In genomic region chr10:122762772-122763511, GRCm38 (mm10) we compare ENCODE assay signal across 15 mouse cellular contexts.
A peak's percentile ranks its signal among the peaks of the same experiment; 100 is the strongest.
DNase-seq lines count a peak whose midpoint lies in the region; ATAC-seq lines count a peak whose summit lies in the region.
"Had no signal": no experiment of that assay in that cellular context is flagged by ENCODE, and none has a peak within 500 bp of the region (broad histone marks: within the 10 kb centered on the region; RNA-seq: fewer than 3 reads in every experiment).

No protein-coding gene starts in this region.

- no peak overlapping the region for H3K4me2 ChIP-seq in hindbrain, embryonic 11.5 days (replicated peaks; ENCODE audit: low read depth, low read length)
- no peak overlapping the region for H3K4me2 ChIP-seq in hindbrain, embryonic 14.5 days (replicated peaks)
- no peak overlapping the region for H3K4me2 ChIP-seq in neural tube, embryonic 11.5 days (ENCODE audit: low read depth)
- H3K4me2 ChIP-seq in intestine, embryonic 16.5 days (ENCODE audit: low read depth, low read length) = no peak overlapping the region
- H3K4me2 ChIP-seq: embryonic facial prominence, embryonic 15.5 days; limb, embryonic 13.5 days had no signal

- H3K4me1 ChIP-seq in hindbrain, embryonic 11.5 days (replicated peaks; ENCODE audit: control insufficient read depth, insufficient read depth, low read length) = no peaks in the 10 kb centered on the region
- 0 out of 2 replicates have a peak, but pooled peaks cover 3% of the 10 kb centered on the region for H3K4me1 ChIP-seq in hindbrain, embryonic 14.5 days (replicated peaks; ENCODE audit: control insufficient read depth, insufficient read depth, low read length)
- no peaks in the 10 kb centered on the region for H3K4me1 ChIP-seq in neural tube, embryonic 11.5 days (ENCODE audit: control insufficient read depth, insufficient read depth, low read length)
- H3K4me1 ChIP-seq in intestine, embryonic 16.5 days (ENCODE audit: control insufficient read depth, insufficient read depth, low read length) = no peaks in the 10 kb centered on the region
- H3K4me1 ChIP-seq: embryonic facial prominence, embryonic 15.5 days had no signal

- WGBS in hindbrain, embryonic 11.5 days = 85% methylated on average over 6 of the region's 6 CpGs
- WGBS in hindbrain, embryonic 14.5 days = 90% methylated on average over 6 of the region's 6 CpGs
- 89% methylated on average over 6 of the region's 6 CpGs for WGBS in neural tube, embryonic 11.5 days
- WGBS in intestine, embryonic 16.5 days = 83% methylated on average over 6 of the region's 6 CpGs

- H3K9me3 ChIP-seq in hindbrain, embryonic 11.5 days (ENCODE audit: control insufficient read depth, low read length) = no peaks in the 10 kb centered on the region
- no peaks in the 10 kb centered on the region for H3K9me3 ChIP-seq in hindbrain, embryonic 14.5 days (ENCODE audit: control insufficient read depth, low read length)
- H3K9me3 ChIP-seq in neural tube, embryonic 11.5 days (ENCODE audit: control insufficient read depth, low read length) = no peaks in the 10 kb centered on the region
- no peaks in the 10 kb centered on the region for H3K9me3 ChIP-seq in intestine, embryonic 16.5 days (ENCODE audit: control insufficient read depth, low read length)
- H3K9me3 ChIP-seq: embryonic facial prominence, embryonic 15.5 days; limb, embryonic 13.5 days had no signal

- H3K36me3 ChIP-seq in hindbrain, embryonic 11.5 days (ENCODE audit: control insufficient read depth, insufficient read depth, low read length) = no peaks in the 10 kb centered on the region
- no peaks in the 10 kb centered on the region for H3K36me3 ChIP-seq in hindbrain, embryonic 14.5 days (replicated peaks; ENCODE audit: control insufficient read depth, insufficient read depth)
- no peaks in the 10 kb centered on the region for H3K36me3 ChIP-seq in neural tube, embryonic 11.5 days (ENCODE audit: control insufficient read depth, insufficient read depth, low read length)
- H3K36me3 ChIP-seq in intestine, embryonic 16.5 days (ENCODE audit: control insufficient read depth, insufficient read depth, low read length) = no peaks in the 10 kb centered on the region
- H3K36me3 ChIP-seq: embryonic facial prominence, embryonic 15.5 days; limb, embryonic 13.5 days had no signal

- no peaks in the 10 kb centered on the region for H3K27me3 ChIP-seq in hindbrain, embryonic 11.5 days (ENCODE audit: control insufficient read depth, insufficient read depth, low read length)
- no peaks in the 10 kb centered on the region for H3K27me3 ChIP-seq in hindbrain, embryonic 14.5 days (ENCODE audit: control insufficient read depth, insufficient read depth, low read length)
- no peaks in the 10 kb centered on the region for H3K27me3 ChIP-seq in neural tube, embryonic 11.5 days (ENCODE audit: control insufficient read depth, insufficient read depth, low read length)
- H3K27me3 ChIP-seq in intestine, embryonic 16.5 days (replicated peaks; ENCODE audit: control insufficient read depth, insufficient read depth, low read length) = no peaks in the 10 kb centered on the region
- H3K27me3 ChIP-seq: embryonic facial prominence, embryonic 15.5 days had no signal

- 0 out of 2 replicates have a peak, but pooled peaks have one; percentile 22 for ATAC-seq in hindbrain, embryonic 11.5 days (ENCODE audit: low FRiP score)
- no peak for ATAC-seq in hindbrain, embryonic 14.5 days (ENCODE audit: low FRiP score)
- 0 out of 2 replicates have a peak, but pooled peaks have one; percentile 27 for ATAC-seq in neural tube, embryonic 11.5 days (ENCODE audit: insufficient read depth, low FRiP score, low TSS enrichment)
- peak; percentile 50; the same call in 1 of the 2 replicates for ATAC-seq in intestine, embryonic 16.5 days
- ATAC-seq: inflammation-experienced regulatory T-cells, adult 6 months had no signal

- DNase-seq in hindbrain, embryonic 11.5 days (ENCODE audit: low spot score) = no peak
- no peak for DNase-seq in hindbrain, embryonic 14.5 days (ENCODE audit: low spot score)
- no peak for DNase-seq in neural tube, embryonic 11.5 days (ENCODE audit: low spot score)
- DNase-seq in neural tube, embryonic 10.5 days (ENCODE audit: extremely low spot score, low spot score) = no peak
- no peak for DNase-seq in adipocyte (ENCODE audit: low spot score)
- DNase-seq in Muller cell, postnatal 12 days (ENCODE audit: inconsistent ontology term) = no peak
- DNase-seq in gastrocnemius, adult 8-10 months (ENCODE audit: low spot score in 2 of 2) = no peak
- DNase-seq: cerebellum, postnatal 25 days; heart, postnatal 14 days; layer of hippocampus, adult 9-11 months had no signal

- no peak overlapping the region for H3K4me3 ChIP-seq in hindbrain, embryonic 11.5 days (ENCODE audit: low read depth, low read length)
- H3K4me3 ChIP-seq in hindbrain, embryonic 14.5 days (replicated peaks; ENCODE audit: low read length) = no peak overlapping the region
- H3K4me3 ChIP-seq in neural tube, embryonic 11.5 days (ENCODE audit: low read depth, low read length) = no peak overlapping the region
- H3K4me3 ChIP-seq in intestine, embryonic 16.5 days (ENCODE audit: low read length) = no peak overlapping the region
- H3K4me3 ChIP-seq: embryonic facial prominence, embryonic 15.5 days; limb, embryonic 13.5 days; myocyte had no signal

- no peak overlapping the region for H3K9ac ChIP-seq in hindbrain, embryonic 11.5 days (ENCODE audit: low read depth, low read length)
- H3K9ac ChIP-seq in hindbrain, embryonic 14.5 days = no peak overlapping the region
- no peak overlapping the region for H3K9ac ChIP-seq in neural tube, embryonic 11.5 days (ENCODE audit: low read length)
- H3K9ac ChIP-seq in intestine, embryonic 16.5 days (ENCODE audit: low read depth, low read length) = no peak overlapping the region
- H3K9ac ChIP-seq: embryonic facial prominence, embryonic 15.5 days; limb, embryonic 13.5 days had no signal

- H3K27ac ChIP-seq in hindbrain, embryonic 11.5 days (ENCODE audit: low read depth, low read length) = no peak overlapping the region
- H3K27ac ChIP-seq in hindbrain, embryonic 14.5 days = no peak overlapping the region
- no peak overlapping the region for H3K27ac ChIP-seq in neural tube, embryonic 11.5 days (ENCODE audit: low read depth, low read length)
- H3K27ac ChIP-seq in intestine, embryonic 16.5 days (ENCODE audit: low read length) = no peak overlapping the region
- H3K27ac ChIP-seq: embryonic facial prominence, embryonic 15.5 days; limb, embryonic 13.5 days had no signal
